Mouse (Mus musculus): ENCODE measurements around the gene Uhrf1bp1. TPM values are rescaled to one million over a fixed set of nuclear protein-coding genes. Genes with fewer than 3 reads are reported as not detected.
A peak's percentile ranks its signal among the peaks of the same experiment; 100 is the strongest.

Gene Uhrf1bp1
- polyA plus RNA-seq, 1 experiment from 2014 or later = 5.3 TPM

DNA sequence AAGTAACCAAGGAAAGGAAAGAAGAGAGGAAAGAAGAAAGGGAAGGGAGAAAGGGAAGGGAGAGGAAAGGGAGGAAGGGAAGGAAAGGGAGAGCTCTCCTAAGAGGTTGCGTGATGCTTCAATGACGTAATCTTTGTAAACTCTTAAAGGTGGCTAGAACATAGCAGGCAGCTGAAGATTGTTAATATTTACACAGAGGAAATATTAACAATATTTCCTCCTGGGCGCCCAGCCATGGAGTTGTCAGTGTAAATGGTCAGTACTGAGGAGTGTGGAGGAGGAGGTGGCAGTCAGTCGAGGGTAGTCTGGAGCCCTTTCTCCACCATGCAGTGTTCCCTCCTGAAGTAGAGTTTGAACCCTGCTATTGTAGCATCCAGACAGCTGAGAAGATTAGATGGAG is 68.8 kb downstream of the Uhrf1bp1 start:
- Histone ChIP-seq H3K27me3 (no peaks in the 10 kb centered on the region), H3K4me2 (replicated peaks) (no peak overlapping the region), H3K36me3 (no peaks in the 10 kb centered on the region), H3K9me3 (no peaks in the 10 kb centered on the region), H3K4me1 (peaks cover 21% of the 10 kb centered on the region), H3K27ac (replicated peaks) (no peak overlapping the region), H3K4me3 (no peak overlapping the region), H3K9ac (replicated peaks) (no peak overlapping the region)
- WGBS = 87% methylated on average over 4 of the region's 4 CpGs
- no peak for ATAC-seq (replicated peaks)

DNA sequence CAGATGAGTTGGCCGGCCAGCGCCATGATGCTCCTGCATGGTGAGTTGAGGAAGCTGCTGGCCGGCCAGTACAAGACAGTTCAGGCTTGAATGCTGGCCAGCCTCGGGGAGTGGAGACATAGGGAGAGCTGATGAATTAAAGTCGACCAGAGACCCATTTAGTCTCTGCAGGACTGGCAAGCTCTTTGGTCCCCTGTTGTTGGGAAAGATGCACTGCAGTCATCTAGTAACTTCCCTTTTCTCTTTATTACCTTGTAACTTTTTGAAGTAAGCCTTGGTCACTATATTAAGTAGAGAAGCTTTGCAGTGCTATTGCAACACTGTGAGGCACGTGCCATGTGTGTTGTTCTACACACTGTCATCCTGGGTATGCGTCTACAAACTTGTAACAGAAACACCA is 69.3 kb downstream of the Uhrf1bp1 start:
- whole genome bisulfite sequencing = 76% methylated on average over 7 of the region's 7 CpGs
- H3K9ac ChIP-seq (replicated peaks) = no peak overlapping the region
- peaks cover 21% of the 10 kb centered on the region for H3K4me1 ChIP-seq
- H3K27me3 ChIP-seq = no peaks in the 10 kb centered on the region
- no peak overlapping the region for H3K27ac ChIP-seq (replicated peaks)
- no peak overlapping the region for H3K4me3 ChIP-seq
- no peak for ATAC-seq (replicated peaks)
- no peaks in the 10 kb centered on the region for H3K36me3 ChIP-seq
- no peak overlapping the region for H3K4me2 ChIP-seq (replicated peaks)
- H3K9me3 ChIP-seq = no peaks in the 10 kb centered on the region

DNA sequence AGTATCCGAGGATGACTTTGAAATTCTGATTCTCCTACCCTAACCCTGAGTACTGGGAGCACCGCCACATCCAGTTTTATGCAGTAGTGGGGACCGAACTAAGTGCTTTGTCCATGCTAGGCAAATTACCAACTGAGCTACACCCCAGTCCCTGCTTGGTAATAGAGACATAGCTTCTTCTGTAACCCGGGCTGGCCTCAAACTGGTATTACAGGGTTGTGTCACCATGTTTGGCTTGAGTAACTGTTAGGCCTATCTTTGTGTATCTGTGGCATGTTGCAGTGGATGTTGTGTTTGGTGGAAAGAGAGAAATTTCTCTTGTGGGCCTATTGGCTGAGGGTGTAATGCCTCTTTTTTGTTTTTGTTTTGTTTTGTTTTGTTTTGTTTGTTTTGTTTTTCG is 74.0 kb downstream of the Uhrf1bp1 start:
- no peaks in the 10 kb centered on the region for H3K9me3 ChIP-seq
- no peak overlapping the region for H3K9ac ChIP-seq (replicated peaks)
- H3K4me1 ChIP-seq = peaks cover 8% of the 10 kb centered on the region
- no peak overlapping the region for H3K4me3 ChIP-seq
- no peak overlapping the region for H3K4me2 ChIP-seq (replicated peaks)
- H3K27me3 ChIP-seq = no peaks in the 10 kb centered on the region
- no peaks in the 10 kb centered on the region for H3K36me3 ChIP-seq
- 93% methylated on average over 5 of the region's 5 CpGs for WGBS
- no peak for ATAC-seq (replicated peaks)
- H3K27ac ChIP-seq (replicated peaks) = no peak overlapping the region

DNA sequence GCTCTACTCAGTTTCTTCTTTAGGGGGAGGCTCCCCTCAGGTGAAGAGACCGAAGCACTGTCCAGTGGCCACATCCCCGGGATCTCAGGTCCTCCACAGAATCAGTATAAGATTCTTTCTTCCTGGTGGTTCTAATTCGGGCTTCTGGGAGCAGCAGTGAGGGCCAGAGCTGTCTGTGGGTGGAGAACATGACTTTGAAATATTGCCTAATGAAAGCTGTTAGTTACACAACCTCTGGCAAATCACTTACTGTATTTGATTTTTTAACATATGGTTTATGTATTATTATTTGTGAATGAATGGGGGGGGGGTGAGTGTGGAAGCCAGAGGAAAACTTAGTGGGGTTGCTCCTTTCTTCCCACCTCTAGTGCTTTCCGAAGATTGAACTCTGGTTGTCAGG is 75.6 kb downstream of the Uhrf1bp1 start:
- Histone ChIP-seq H3K4me1 (no peaks in the 10 kb centered on the region; the same call in 1 of the 2 replicates), H3K36me3 (no peaks in the 10 kb centered on the region), H3K9me3 (no peaks in the 10 kb centered on the region), H3K27ac (replicated peaks) (no peak overlapping the region), H3K4me3 (no peak overlapping the region), H3K27me3 (no peaks in the 10 kb centered on the region), H3K9ac (replicated peaks) (no peak overlapping the region), H3K4me2 (replicated peaks) (no peak overlapping the region)
- WGBS = 92% methylated on average over 4 of the region's 4 CpGs
- no peak for ATAC-seq (replicated peaks)

DNA sequence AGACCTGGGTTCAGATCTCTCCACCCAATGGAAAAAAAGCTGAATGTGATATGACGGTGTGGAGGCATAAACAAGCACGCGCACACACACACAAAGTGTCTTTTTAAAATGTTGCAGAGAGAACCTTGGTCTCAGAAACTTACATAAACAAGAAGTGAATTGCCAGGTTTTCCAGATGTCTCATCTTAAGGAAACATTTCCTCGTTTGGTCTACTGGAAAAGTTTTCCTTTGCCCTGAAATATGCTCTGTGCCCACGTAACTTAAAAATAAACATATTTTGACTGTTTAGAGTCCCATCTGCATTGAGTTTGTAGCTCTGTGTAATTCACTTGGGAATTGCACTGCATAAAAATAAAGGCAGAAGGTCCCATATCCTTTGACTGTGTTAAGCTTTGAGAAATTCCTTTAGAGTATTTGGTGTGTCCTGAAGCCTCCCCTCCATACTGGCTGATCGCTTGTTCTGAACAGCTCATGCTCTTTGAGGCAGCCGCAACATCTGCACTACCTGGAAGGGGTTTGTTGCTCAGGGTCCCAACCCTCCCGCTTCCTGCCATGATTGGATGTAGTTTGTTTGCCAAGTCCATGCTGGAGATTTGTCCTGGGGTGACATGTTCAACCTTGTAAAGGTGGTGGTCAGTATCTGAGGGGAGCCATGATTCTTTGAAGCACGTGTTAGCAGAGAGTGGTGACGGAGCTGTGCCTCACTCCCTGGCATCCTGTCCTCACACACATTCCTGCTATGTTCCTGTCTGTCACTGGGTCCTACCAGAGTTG is 78.1 kb downstream of the Uhrf1bp1 start:
- no peaks in the 10 kb centered on the region for H3K27me3 ChIP-seq
- H3K36me3 ChIP-seq = no peaks in the 10 kb centered on the region
- no peak overlapping the region for H3K9ac ChIP-seq (replicated peaks)
- H3K9me3 ChIP-seq = no peaks in the 10 kb centered on the region
- peaks cover 12% of the 10 kb centered on the region for H3K4me1 ChIP-seq
- H3K27ac ChIP-seq (replicated peaks) = no peak overlapping the region
- ATAC-seq (replicated peaks) = no peak
- no peak overlapping the region for H3K4me3 ChIP-seq
- WGBS = 91% methylated on average over 10 of the region's 10 CpGs
- no peak overlapping the region for H3K4me2 ChIP-seq (replicated peaks)

DNA sequence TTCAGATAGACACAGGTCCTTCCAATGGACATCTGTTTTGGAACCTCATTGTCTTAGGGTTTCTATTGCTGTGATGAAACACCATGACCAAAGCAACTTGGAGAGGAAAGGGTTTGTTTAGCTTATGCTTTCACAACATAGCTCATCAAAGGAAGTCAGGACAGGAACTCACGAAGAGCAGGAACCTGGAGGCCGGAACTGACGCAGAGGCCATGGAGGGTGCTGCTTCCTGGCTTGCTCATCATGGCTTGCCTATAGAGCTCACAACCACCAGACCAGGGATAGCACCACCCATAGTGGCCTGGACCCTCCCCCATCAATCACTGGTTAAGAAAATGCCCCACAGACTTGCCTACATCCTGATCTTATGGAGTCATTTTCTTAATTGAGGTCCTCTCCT is 78.8 kb downstream of the Uhrf1bp1 start:
- no peak overlapping the region for H3K9ac ChIP-seq (replicated peaks)
- WGBS = 99% methylated on average over 3 of the region's 3 CpGs
- no peaks in the 10 kb centered on the region for H3K9me3 ChIP-seq
- H3K27ac ChIP-seq (replicated peaks) = no peak overlapping the region
- H3K36me3 ChIP-seq = no peaks in the 10 kb centered on the region
- H3K4me2 ChIP-seq (replicated peaks) = no peak overlapping the region
- H3K27me3 ChIP-seq = no peaks in the 10 kb centered on the region
- ATAC-seq (replicated peaks) = no peak
- peaks cover 19% of the 10 kb centered on the region for H3K4me1 ChIP-seq
- H3K4me3 ChIP-seq = no peak overlapping the region

DNA sequence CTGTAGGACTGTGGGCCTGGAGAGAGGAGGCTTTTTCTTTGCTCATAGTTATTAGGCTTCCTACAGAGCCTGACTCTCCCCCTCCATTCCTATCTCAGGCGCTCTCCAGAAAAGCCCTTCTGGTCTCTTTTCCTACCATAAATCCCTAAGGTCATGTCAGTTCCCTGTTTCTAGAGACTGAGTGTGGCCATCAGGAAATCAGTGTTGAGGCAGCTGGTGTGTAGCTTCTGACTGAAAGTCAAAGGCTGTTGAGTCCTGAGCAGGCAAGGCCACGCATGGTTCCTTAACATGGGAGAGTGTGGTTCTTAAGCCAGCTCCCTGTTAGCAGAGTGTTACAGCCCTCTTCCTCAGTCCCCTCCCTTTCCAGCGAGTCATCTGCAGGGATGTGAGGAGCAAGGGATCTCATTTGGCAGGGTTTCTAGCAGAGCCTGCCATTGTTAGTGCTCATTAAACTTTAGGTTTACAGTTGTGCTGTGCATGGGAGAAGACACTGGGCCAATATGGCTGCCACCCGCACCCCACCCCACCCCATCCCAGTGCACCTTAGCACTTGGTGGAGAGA is 80.9 kb downstream of the Uhrf1bp1 start:
- H3K36me3 ChIP-seq = no peaks in the 10 kb centered on the region
- ATAC-seq (replicated peaks) = no peak
- no peak overlapping the region for H3K4me3 ChIP-seq
- no peak overlapping the region for H3K9ac ChIP-seq (replicated peaks)
- H3K27ac ChIP-seq (replicated peaks) = no peak overlapping the region
- H3K9me3 ChIP-seq = no peaks in the 10 kb centered on the region
- WGBS = 88% methylated on average over 4 of the region's 4 CpGs
- no peaks in the 10 kb centered on the region for H3K27me3 ChIP-seq
- no peak overlapping the region for H3K4me2 ChIP-seq (replicated peaks)
- peaks cover 27% of the 10 kb centered on the region for H3K4me1 ChIP-seq

DNA sequence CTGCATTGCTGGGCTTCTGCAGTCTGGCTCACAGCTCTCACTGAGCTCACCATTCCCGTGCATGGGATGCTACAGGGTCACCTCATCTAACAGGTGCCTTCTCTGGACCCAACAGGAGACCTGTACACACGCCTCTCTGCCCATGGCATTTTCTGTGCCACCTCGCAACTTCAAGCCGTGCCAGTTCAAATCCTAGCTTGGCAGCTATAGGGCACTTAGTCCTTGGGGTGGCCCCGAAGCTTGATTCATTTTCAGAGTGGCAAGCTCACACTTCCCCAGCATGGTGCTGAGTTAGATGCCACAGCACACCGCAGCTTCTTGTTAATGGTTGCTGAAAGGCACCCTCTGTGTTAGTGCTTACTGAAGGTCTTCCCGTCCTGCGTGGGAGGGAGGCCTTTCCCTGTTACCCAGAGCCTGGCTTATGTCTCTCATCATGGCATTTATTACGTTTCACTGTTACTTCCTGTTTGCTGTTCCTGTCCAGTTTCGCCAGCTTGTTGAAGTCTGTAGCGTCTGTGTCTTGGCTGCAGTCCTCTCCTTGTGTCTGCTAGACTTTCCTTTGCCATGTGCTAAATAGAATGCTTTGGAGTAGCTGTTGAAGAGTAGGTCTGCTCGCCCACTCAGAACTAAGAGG is 82.0 kb downstream of the Uhrf1bp1 start:
- ATAC-seq (replicated peaks) = no peak
- H3K4me3 ChIP-seq = no peak overlapping the region
- H3K27ac ChIP-seq (replicated peaks) = peak overlapping the region; percentile 50
- H3K9me3 ChIP-seq = no peaks in the 10 kb centered on the region
- H3K36me3 ChIP-seq = no peaks in the 10 kb centered on the region
- H3K27me3 ChIP-seq = no peaks in the 10 kb centered on the region
- H3K4me1 ChIP-seq = peaks cover 27% of the 10 kb centered on the region
- no peak overlapping the region for H3K9ac ChIP-seq (replicated peaks)
- 77% methylated on average over 12 of the region's 12 CpGs for WGBS
- H3K4me2 ChIP-seq (replicated peaks) = no peak overlapping the region

DNA sequence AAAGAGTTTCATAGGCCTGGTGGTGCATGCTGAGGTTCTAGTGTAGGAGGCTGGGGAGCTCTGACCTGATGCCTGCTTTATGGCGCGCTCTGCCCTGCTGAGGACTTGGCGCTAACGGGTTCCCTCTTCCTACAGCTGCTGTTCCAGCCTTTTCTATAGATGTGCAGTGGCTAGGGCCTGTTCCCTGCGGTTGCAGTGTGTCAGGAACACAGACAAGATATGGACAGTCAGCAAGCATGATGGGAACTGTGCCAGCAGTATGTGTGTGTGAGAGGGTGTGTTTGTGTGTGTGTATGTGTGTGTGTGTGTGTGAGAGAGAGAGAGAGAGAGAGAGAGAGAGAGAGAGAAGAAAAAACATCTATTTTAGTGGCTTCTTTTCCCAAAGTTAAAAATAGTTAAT is 82.8 kb downstream of the Uhrf1bp1 start:
- peak overlapping the region; percentile 50; the same call in 1 of the 2 replicates for H3K27ac ChIP-seq (replicated peaks)

DNA sequence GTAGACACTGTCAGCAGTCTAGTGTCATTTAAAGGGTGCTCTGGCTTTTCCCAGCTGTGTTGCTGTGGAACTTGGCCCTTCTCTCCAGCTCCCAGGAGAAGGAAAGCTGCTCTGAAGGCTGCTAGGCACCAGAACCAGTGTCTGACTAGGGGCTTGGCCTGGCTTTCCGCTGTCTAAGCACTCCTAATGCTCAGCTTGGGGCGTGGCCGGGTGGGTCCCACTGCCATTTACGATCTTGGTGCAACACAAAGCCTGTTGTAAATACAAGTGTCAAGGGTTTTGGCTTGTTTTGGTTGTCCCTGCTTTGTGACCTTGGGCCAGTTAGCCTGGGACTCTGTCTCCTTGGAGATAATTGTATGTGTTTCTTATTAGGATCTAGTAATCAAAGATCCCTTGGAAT is 84.1 kb downstream of the Uhrf1bp1 start:
- no peak for ATAC-seq (replicated peaks)
- Histone ChIP-seq H3K27me3 (no peaks in the 10 kb centered on the region), H3K27ac (replicated peaks) (no peak overlapping the region), H3K9ac (replicated peaks) (no peak overlapping the region), H3K4me3 (no peak overlapping the region), H3K4me1 (peaks cover 33% of the 10 kb centered on the region), H3K36me3 (no peaks in the 10 kb centered on the region), H3K9me3 (no peaks in the 10 kb centered on the region), H3K4me2 (replicated peaks) (no peak overlapping the region)
- 57% methylated on average over 4 of the region's 4 CpGs for WGBS

More for the DNA sequence above, 82.8 kb downstream of the Uhrf1bp1 start:
- H3K4me3 ChIP-seq = no peak overlapping the region
- H3K36me3 ChIP-seq = no peaks in the 10 kb centered on the region
- no peak for ATAC-seq (replicated peaks)
- no peak overlapping the region for H3K9ac ChIP-seq (replicated peaks)
- H3K27me3 ChIP-seq = no peaks in the 10 kb centered on the region
- no peak overlapping the region for H3K4me2 ChIP-seq (replicated peaks)
- 83% methylated on average over 5 of the region's 5 CpGs for WGBS
- H3K4me1 ChIP-seq = peaks cover 27% of the 10 kb centered on the region
- H3K9me3 ChIP-seq = no peaks in the 10 kb centered on the region

DNA sequence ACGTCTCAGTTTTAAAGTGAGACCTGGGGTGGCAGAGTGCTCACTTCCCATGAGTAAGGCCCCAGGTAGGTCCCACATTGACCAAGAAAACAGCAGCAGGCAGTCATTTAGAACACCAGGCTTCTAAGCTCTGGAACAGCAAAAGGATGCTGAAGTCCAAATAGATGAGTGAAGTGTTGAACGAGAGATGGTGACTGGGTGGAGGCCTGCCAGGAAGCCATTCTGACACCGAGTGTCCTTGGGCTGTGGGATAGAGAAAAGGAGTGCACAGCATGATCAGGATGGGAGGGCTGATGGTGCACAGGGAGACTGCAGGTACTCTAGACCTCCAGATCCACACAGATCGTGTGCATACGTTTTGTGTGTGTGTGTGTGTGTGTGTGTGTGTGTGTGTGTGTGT is 84.9 kb downstream of the Uhrf1bp1 start:
- Histone ChIP-seq H3K27ac (replicated peaks) (no peak overlapping the region), H3K4me1 (peaks cover 41% of the 10 kb centered on the region), H3K4me2 (replicated peaks) (no peak overlapping the region), H3K9me3 (no peaks in the 10 kb centered on the region), H3K27me3 (no peaks in the 10 kb centered on the region), H3K9ac (replicated peaks) (no peak overlapping the region), H3K36me3 (no peaks in the 10 kb centered on the region), H3K4me3 (no peak overlapping the region)
- no peak for ATAC-seq (replicated peaks)
- 78% methylated on average over 5 of the region's 5 CpGs for WGBS

DNA sequence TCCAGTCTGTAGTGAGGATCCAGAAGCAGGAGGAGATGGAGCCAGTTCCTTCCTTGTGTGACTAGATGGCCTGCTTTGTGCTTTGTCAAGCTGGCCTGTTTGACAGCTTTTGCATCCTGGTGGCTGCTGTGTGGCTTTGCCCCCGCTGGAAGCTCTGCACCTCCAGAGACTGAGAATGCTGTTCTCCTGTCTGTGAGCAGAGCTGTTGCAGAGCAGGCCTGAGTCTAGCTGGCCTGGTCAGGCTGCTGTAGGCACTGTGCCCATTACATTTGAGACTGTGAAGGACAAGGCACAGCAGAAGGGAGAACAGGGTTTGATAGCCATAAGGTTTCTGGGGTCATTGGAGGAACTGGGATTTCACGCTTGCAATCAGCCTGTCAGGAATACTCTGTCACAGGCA is 85.5 kb downstream of the Uhrf1bp1 start:
- WGBS = 76% methylated on average over 2 of the region's 2 CpGs

More for the DNA sequence above, 85.5 kb downstream of the Uhrf1bp1 start:
- ATAC-seq (replicated peaks) = no peak
- Histone ChIP-seq H3K9ac (replicated peaks) (no peak overlapping the region), H3K9me3 (no peaks in the 10 kb centered on the region), H3K36me3 (no peaks in the 10 kb centered on the region), H3K4me3 (no peak overlapping the region), H3K4me1 (peaks cover 45% of the 10 kb centered on the region), H3K27ac (replicated peaks) (no peak overlapping the region), H3K27me3 (no peaks in the 10 kb centered on the region), H3K4me2 (replicated peaks) (no peak overlapping the region)
